Mouse (Mus musculus) lung, postnatal 36 days (tissue): ENCODE results near the gene Rcan1.
"Not testable (repeated sequence)": the region's sequence is repeated elsewhere in the genome, so short reads cannot be mapped to it uniquely, and the experiment has no call there.

Source experiments
- DNase-seq: peaks from one replicate; pipeline ENCODE4 v3.0.0; 2022; ENCODE audit warnings: mixed read lengths

Rcan1 gene

DNA sequence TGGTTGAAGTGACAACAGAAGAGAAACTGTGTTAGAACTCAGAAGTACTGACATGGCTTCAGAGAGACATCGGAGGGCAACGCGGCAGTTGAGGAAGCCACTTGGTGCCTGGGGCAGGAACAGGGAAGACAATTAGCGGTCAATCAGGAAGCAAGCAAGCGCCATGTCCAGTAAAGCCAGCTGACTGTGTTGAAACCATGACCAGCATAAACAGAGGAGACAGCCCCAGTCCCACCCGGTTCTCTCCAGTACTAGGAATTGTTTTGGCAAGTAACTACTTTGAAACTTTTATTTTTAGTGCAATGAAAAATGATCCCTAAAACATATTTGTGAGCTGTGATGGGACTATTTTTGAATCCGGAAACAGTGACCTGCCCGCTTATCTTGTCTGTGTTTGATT is 39.9 kb downstream of the Rcan1 start:
- peak; percentile 49 for DNase-seq

GRCm38 (mm10) chr16:92428197-92428950 is 42.3 kb downstream of the Rcan1 start:
- peak; percentile 78 for DNase-seq

DNA sequence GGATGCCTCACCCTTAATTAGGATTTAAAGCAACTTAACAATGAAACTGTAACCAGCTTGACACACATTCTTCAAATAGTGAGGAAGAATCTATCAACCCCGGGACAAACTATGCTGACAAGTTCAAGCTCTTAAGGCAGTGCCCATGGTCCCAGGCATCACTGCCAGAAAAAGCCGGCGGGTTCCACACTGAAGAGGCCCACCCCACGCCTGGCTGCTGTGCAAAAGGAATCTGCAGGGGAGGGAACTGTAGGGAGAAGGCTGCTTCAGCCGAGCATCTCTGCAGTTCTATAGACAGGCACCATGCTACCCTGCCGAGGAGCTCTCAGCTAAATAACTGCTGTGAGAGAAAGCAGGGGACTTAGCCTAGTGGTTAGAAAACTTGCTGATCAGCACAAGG is 44.0 kb downstream of the Rcan1 start:
- no peak for DNase-seq

GRCm38 (mm10) chr16:92425875-92426274 is 44.8 kb downstream of the Rcan1 start:
- DNase-seq = no peak

- DNase-seq = no peak
Observed at GRCm38 (mm10) chr16:92423363-92423762, 47.3 kb downstream of the Rcan1 start.

DNA sequence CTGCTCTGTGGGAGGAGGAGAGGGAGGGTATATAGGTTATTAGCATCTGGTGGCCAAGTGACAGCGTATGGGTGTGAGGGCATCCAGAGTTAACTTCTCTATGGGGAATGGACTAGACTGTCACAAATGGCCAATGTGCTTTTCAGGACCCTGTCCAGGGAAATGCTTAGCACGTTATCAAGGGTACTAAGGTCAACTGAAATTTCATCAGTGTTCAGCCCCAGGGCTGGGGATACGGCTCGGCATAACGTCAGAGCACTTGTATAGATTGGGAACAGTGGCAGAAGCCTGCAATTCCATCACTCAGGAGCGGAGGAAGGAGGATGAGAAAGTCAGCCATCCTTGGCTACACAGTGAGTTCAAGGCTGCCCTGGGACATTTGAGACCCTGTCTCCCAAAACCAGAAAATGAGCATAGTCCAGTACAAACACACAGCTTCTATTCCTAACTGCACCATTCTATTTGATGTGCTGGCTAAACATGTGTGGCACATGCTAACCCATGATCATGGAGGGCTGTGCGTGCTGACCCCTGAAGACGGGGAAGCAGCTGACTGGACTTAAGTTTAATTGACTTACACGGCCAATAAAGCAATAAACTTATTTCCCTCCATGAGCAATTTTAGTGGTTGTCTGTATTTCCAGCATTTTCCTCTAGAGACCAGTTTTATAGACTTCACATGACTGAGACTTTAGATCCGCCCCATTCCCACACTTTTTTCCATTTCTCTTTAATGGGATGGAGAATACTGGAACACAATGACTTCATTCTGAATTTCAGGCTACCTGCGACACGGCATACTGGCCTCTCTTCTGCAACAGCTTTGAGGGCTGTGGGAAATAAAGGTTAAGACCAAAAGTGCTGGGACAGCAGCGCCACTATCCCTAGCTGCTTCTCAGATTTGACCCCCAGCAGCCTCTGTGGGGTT is 48.0 kb downstream of the Rcan1 start:
- no peak for DNase-seq

- DNase-seq = peak; percentile 33
Observed at GRCm38 (mm10) chr16:92421147-92421934, 49.3 kb downstream of the Rcan1 start.

DNA sequence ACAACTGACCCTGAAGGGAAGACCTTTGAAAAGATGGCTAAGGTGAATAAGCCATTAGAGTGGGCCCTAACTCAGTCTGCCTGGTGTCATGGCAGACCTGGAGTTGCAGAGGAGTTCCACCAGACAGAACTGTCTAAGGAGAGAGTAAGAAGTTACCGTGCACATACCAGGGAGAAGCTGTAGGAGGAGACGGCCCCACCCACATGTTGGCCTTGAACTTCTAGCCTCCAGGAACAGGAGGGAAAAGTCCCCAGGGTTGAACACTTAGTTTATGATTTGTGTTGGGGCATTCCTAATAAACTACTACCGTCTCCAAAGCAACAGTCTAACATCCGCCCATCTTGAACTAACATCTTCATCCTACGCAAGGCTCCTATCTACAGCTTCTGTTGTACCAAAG is 50.0 kb downstream of the Rcan1 start:
- DNase-seq = no peak

DNA sequence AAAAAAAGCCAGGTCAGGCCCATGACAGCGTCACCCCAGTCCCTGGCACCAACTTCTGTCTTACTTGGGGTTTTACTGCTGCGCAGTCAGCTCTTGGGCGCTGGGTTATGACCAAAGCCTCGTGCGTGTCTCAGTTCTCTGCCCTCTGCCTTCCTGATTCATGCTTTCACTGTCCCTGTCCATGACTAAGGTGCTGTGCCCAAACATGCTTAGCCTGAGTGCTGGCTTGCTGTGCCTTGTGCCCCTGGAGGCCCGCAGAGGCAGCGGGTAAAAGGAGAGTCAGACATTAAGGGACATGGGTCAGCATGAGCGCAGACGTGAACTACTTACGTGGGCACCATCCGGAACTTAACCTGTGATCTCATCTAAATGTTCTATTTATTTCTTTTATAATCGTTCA is 51.6 kb downstream of the Rcan1 start:
- no peak for DNase-seq

- DNase-seq = no peak
Observed at GRCm38 (mm10) chr16:92417267-92417666, 53.4 kb downstream of the Rcan1 start.

- DNase-seq = peak; percentile 61
Observed at GRCm38 (mm10) chr16:92415702-92416118, 55.0 kb downstream of the Rcan1 start.

- not testable (repeated sequence) for DNase-seq
Observed at GRCm38 (mm10) chr16:92415038-92415437, 55.6 kb downstream of the Rcan1 start.

- no peak for DNase-seq
Observed at GRCm38 (mm10) chr16:92412888-92413287, 57.8 kb downstream of the Rcan1 start.

- DNase-seq = peak; percentile 37
Observed at GRCm38 (mm10) chr16:92411981-92412706, 58.5 kb downstream of the Rcan1 start.

DNA sequence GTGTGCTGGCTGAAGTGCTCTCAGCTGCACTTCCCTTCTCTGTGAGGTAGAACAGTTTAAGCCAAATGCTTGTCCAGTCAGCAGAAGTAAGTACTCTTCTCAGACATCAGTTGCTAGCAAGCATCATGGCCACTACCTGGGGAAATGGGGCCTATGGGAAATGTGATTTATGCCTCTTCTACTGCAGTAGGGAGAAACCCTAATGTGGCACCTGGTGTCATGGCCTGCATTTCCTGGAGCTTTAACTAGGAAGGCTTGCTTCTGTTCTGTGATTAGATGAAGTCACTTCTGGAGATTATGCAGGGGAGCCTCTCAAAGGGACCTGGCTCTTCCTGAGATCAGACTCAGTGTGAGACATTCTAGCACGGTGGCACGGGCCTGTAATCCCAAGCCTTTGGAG is 60.3 kb downstream of the Rcan1 start:
- DNase-seq = no peak

GRCm38 (mm10) chr16:92407883-92408282 is 62.8 kb downstream of the Rcan1 start:
- peak; percentile 26 for DNase-seq

DNA sequence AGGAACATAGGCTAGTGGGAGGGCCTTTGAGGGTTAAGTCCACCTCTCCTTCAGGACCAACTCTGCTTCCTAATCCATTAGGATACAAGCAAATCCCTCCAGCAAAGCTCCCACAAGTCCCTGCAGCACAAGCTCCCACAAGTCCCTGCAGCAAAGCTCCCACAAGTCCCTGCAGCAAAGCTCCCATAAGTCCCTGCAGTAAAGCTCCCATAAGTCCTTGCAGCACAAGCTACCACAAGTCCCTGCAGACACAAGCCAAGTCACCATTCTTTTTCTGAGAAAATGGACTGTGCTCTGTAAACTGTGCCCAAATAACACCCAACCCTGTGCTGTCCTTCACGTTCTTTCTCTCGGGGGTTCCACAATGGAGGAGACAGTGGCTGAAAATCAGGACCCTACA is 66.5 kb downstream of the Rcan1 start:
- DNase-seq = no peak

- peak; percentile 62 for DNase-seq
Observed at GRCm38 (mm10) chr16:92403069-92403468, 67.6 kb downstream of the Rcan1 start.

DNA sequence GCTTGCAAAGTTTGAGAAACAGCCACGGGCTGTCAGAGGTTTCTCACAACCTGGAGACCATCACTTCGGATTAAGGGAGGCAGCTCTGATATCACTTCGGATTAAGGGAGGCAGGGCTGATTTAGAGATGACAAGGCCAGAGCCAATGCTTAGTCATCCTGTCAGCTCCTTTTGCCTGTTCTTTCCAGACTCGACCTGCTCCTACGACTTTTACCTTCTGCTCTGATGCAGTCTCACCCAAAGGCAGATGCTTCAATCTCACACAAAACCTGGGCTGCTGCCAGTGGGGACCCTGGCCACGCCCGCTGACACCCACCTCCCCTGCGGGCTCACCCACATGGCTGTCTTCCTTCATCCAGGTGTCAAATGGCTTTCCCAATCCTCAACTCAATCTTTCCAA is 68.5 kb downstream of the Rcan1 start:
- DNase-seq = no peak

DNA sequence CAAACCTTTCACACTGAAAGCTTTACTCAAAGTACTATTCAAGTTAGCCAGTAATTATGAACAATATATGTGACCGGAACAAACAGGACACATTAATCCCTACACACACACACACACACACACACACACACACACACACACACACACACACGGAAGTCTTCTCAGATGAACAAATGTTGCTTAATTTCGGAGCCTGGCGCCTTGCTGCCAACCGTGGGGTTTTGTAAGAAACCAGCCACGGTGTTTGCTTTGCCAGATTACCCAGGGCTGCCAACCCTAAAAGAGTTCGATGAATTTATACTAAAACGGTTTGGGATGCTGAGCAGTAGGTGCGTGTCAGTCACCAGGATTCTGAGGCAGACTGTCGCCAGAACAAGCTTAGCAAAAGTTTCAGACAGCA is 69.5 kb downstream of the Rcan1 start:
- peak; percentile 57 for DNase-seq

DNA sequence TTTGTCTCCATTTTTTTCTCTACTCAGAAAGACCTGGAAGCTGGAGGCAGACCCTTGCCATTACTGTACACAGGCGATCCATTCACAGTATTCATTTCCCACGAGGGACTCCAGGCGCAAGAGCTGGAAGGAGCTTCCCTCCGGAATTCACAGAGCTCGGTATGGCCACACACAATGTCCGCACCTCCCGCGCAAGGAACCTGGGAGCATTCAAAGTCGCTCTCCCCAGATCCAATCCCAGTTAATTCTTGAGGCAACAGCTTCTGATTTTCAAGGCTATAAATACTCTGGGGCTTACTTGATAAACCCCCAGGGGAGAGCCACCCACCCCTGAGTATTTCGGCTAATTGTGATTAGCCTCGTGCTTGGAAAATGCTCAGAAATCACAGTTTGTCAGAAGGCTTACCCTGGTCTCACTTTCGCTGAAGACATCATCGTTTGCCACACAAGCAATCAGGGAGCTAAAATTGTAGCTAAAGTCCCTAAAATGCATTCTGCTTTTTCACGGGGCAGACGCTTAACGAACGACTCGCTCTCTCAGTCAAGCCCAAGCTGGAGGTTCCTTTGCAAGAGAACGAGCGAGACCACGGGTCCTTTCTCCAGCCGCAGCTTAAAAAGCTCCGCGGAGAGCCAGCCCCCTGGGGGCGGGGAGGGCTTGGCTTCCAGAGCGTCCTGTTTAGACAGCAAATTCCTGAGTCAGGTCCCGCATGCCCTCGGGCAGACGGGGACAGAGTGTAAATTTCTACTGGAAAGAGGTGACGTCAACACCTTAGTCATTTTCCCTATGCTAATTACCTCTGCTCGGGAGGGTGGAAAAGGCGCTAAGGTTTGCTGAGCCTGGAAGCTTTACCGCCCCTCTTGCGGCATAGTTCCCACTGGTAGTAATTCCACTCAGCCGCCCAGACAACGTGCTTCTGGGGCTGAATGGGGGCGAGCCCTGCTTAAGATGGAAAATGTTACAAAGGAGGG is 70.9 kb downstream of the Rcan1 start:
- peak; percentile 96 for DNase-seq
